Mouse (Mus musculus) kidney, postnatal 0 days (tissue): Measurements from ENCODE around the gene March6. TPM values are rescaled to one million over a fixed set of nuclear protein-coding genes. Genes with fewer than 3 reads are reported as not detected.

Source experiments
- ATAC-seq: fragments of 200-750 bp; cut with Nextera tagmentation; replicated peaks from 2 replicates; pipeline ENCODE4 v1.8.0; 2017; ENCODE audit warnings: low read depth, moderate number of reproducible peaks, moderate TSS enrichment, moderate library complexity; ENCODE audit not compliant: low FRiP score
- DNase-seq: peaks from one replicate; pipeline ENCODE4 v3.0.0-alpha.2; 2016; ENCODE audit warnings: low spot score
- H3K27ac ChIP-seq: fragments of 300-500 bp; sonication (generic); 2 replicates; pipeline ENCODE4 v1.5.1; 2014; ENCODE audit warnings: mild to moderate bottlenecking
- H3K27me3 ChIP-seq: fragments of 300-500 bp; sonication (generic); 2 replicates; pipeline ENCODE4 v1.6.1; 2014; ENCODE audit warnings: low read length, mixed read lengths; ENCODE audit not compliant: insufficient read depth
- H3K36me3 ChIP-seq: fragments of 300-500 bp; sonication (generic); 2 replicates; pipeline ENCODE4 v1.6.1; 2014; ENCODE audit warnings: low read length, mixed read lengths; ENCODE audit not compliant: insufficient read depth
- H3K4me1 ChIP-seq: fragments of 300-500 bp; sonication (generic); replicated peaks from 2 replicates; pipeline ENCODE4 v1.6.1; 2014; ENCODE audit warnings: antibody characterized with exemption, low read length, mixed read lengths; ENCODE audit not compliant: insufficient read depth
- H3K4me2 ChIP-seq: fragments of 300-500 bp; sonication (generic); 2 replicates; pipeline ENCODE4 v1.6.1; 2014; ENCODE audit warnings: mild to moderate bottlenecking, low read length, moderate library complexity, mixed read lengths
- H3K4me3 ChIP-seq: fragments of 300-500 bp; sonication (generic); replicated peaks from 2 replicates; pipeline ENCODE4 v1.5.1; 2014; ENCODE audit warnings: low read depth, low read length
- H3K9ac ChIP-seq: fragments of 300-500 bp; sonication (generic); 2 replicates; pipeline ENCODE4 v1.6.1; 2014; ENCODE audit warnings: low read depth, low read length
- H3K9me3 ChIP-seq: fragments of 300-500 bp; sonication (generic); replicated peaks from 2 replicates; pipeline ENCODE4 v1.6.1; 2016; ENCODE audit warnings: low read length, inconsistent platforms, mixed read lengths
- CTCF ChIP-seq: IDR thresholded peaks from 2 replicates; pipeline ENCODE4 v1.5.1; 2016; ENCODE audit warnings: antibody characterized with exemption, low read depth, mild to moderate bottlenecking, moderate library complexity
- WGBS: fragments of 180-500 bp; shearing (Covaris S2); extraction: QIAGEN DNeasy Blood & Tissue Kit; methylation state at CpG from one replicate; pipeline ENCODE4 v1.1.7; 2014; 5-methylcytosine and 5-hydroxymethylcytosine counted together
- polyA plus RNA-seq: library from polyadenylated mRNA; unstranded; fragments of >200 nt; fragmentation: Nextera tagmentation; extraction: Ambion mirVana; gene quantifications from 2 replicates; pipeline ENCODE4 v1.2.1, GENCODE M21; 2015

Gene March6
- polyA plus RNA-seq, 1 experiment from 2014 or later, result 24.9 TPM

- Histone ChIP-seq H3K27me3 (no peaks in the 10 kb centered on the region), H3K4me3 (no peak overlapping the region), H3K27ac (no peak overlapping the region), H3K9me3 (no peaks in the 10 kb centered on the region), H3K36me3 (peaks cover 13% of the 10 kb centered on the region; the same call in 1 of the 2 replicates), H3K4me1 (no peaks in the 10 kb centered on the region), H3K9ac (no peak overlapping the region), H3K4me2 (no peak overlapping the region)
- WGBS, result 80% methylated on average over 3 of the region's 3 CpGs
- no peak for TF ChIP-seq CTCF
- ATAC-seq, result no peak
- no peak for DNase-seq
These were observed 27.4 kb downstream of the March6 start for GRCm38 (mm10) chr15:31503447-31503846.

GRCm38 (mm10) chr15:31502996-31503395 lies 27.9 kb downstream of the March6 start:
- no peak overlapping the region for H3K4me2 ChIP-seq
- H3K9ac ChIP-seq, result no peak overlapping the region
- ATAC-seq (no peak), DNase-seq (no peak)
- H3K27ac ChIP-seq, result no peak overlapping the region
- 77% methylated on average over 4 of the region's 4 CpGs for WGBS
- no peak overlapping the region for H3K4me3 ChIP-seq
- no peaks in the 10 kb centered on the region for H3K4me1 ChIP-seq
- no peaks in the 10 kb centered on the region for H3K27me3 ChIP-seq
- TF ChIP-seq CTCF, result no peak
- peaks cover 13% of the 10 kb centered on the region for H3K36me3 ChIP-seq
- no peaks in the 10 kb centered on the region for H3K9me3 ChIP-seq

- H3K27ac ChIP-seq, result no peak overlapping the region
- H3K36me3 ChIP-seq, result peaks cover 18% of the 10 kb centered on the region
- ATAC-seq (no peak), DNase-seq (no peak)
- no peak overlapping the region for H3K9ac ChIP-seq
- no peak overlapping the region for H3K4me3 ChIP-seq
- H3K4me1 ChIP-seq, result no peaks in the 10 kb centered on the region
- no peaks in the 10 kb centered on the region for H3K27me3 ChIP-seq
- no peaks in the 10 kb centered on the region for H3K9me3 ChIP-seq
- no peak for TF ChIP-seq CTCF
- H3K4me2 ChIP-seq, result no peak overlapping the region
- 70% methylated on average over 1 of the region's 1 CpGs for WGBS
These were observed 28.5 kb downstream of the March6 start for GRCm38 (mm10) chr15:31502313-31502712.

- no peak for TF ChIP-seq CTCF
- 95% methylated on average over 9 of the region's 9 CpGs for WGBS
- DNase-seq, result no peak
These were observed 36.0 kb downstream of the March6 start for GRCm38 (mm10) chr15:31494803-31495202.

GRCm38 (mm10) chr15:31494310-31494709 lies 36.5 kb downstream of the March6 start:
- no peak overlapping the region for H3K4me3 ChIP-seq
- H3K4me1 ChIP-seq, result no peaks in the 10 kb centered on the region
- WGBS, result 72% methylated on average over 3 of the region's 3 CpGs
- H3K9me3 ChIP-seq, result no peaks in the 10 kb centered on the region
- no peak overlapping the region for H3K4me2 ChIP-seq
- H3K36me3 ChIP-seq, result peaks cover 44% of the 10 kb centered on the region
- no peak for DNase-seq
- no peak overlapping the region for H3K27ac ChIP-seq
- no peaks in the 10 kb centered on the region for H3K27me3 ChIP-seq
- peak; percentile 13; the same call in 1 of the 2 replicates for TF ChIP-seq CTCF
- no peak overlapping the region for H3K9ac ChIP-seq
- ATAC-seq, result no peak

More at GRCm38 (mm10) chr15:31494803-31495202, 36.0 kb downstream of the March6 start:
- Histone ChIP-seq H3K27ac (no peak overlapping the region), H3K4me1 (no peaks in the 10 kb centered on the region), H3K36me3 (peaks cover 44% of the 10 kb centered on the region), H3K4me2 (no peak overlapping the region), H3K9ac (no peak overlapping the region), H3K27me3 (no peaks in the 10 kb centered on the region), H3K9me3 (no peaks in the 10 kb centered on the region), H3K4me3 (no peak overlapping the region)
- no peak for ATAC-seq

GRCm38 (mm10) chr15:31487407-31487806 lies 43.4 kb downstream of the March6 start:
- Histone ChIP-seq H3K9me3 (no peaks in the 10 kb centered on the region), H3K4me3 (no peak overlapping the region), H3K4me1 (no peaks in the 10 kb centered on the region), H3K4me2 (no peak overlapping the region), H3K36me3 (peaks cover 33% of the 10 kb centered on the region), H3K27me3 (no peaks in the 10 kb centered on the region), H3K27ac (no peak overlapping the region), H3K9ac (no peak overlapping the region)
- no peak for TF ChIP-seq CTCF
- WGBS, result 96% methylated on average over 2 of the region's 2 CpGs
- DNase-seq, result no peak
- ATAC-seq, result no peak

- ATAC-seq (no peak), DNase-seq (no peak)
- H3K9ac ChIP-seq, result no peak overlapping the region
- H3K4me1 ChIP-seq, result no peaks in the 10 kb centered on the region
- no peak overlapping the region for H3K27ac ChIP-seq
- H3K36me3 ChIP-seq, result peaks cover 45% of the 10 kb centered on the region
- TF ChIP-seq CTCF, result no peak
- H3K27me3 ChIP-seq, result no peaks in the 10 kb centered on the region
- H3K4me3 ChIP-seq, result no peak overlapping the region
- WGBS, result 94% methylated on average over 1 of the region's 1 CpGs
- no peak overlapping the region for H3K4me2 ChIP-seq
- H3K9me3 ChIP-seq, result no peaks in the 10 kb centered on the region
These were observed 54.2 kb downstream of the March6 start for GRCm38 (mm10) chr15:31476678-31477077.
